In genomic region chr15:85582356-85582910, GRCm38 (mm10) we compare ENCODE assay signal across 9 mouse cellular contexts. TPM values are rescaled to one million over a fixed set of nuclear protein-coding genes. Genes with fewer than 3 reads are reported as not detected.
DNase-seq lines count a peak whose midpoint lies in the region; ATAC-seq and TF ChIP-seq lines count a peak whose summit lies in the region.
"Had no signal": no experiment of that assay in that cellular context is flagged by ENCODE, and none has a peak within 500 bp of the region (broad histone marks: within the 10 kb centered on the region; RNA-seq: fewer than 3 reads in every experiment).

Gene Wnt7b, minus strand, starts transcription at chr15:85582473.

- DNase-seq in heart, postnatal 25 days (ENCODE audit: low spot score), result no peak
- DNase-seq in brain, embryonic 14.5 days (ENCODE audit: low read depth), result peak; percentile 44
- DNase-seq in liver, postnatal 0 days, result no peak
- no peak for DNase-seq in T-cell, adult 2 months (ENCODE audit: low spot score)
- no peak for DNase-seq in ovary, postnatal 36 days (ENCODE audit: low spot score)
- no peak for DNase-seq in cerebellum, adult 8-10 months

- no peak for TF ChIP-seq CTCF in brain, embryonic 14.5 days (IDR thresholded peaks at IDR 0.05; ENCODE audit: borderline replicate concordance, extremely low read depth, insufficient read depth, insufficient read length)
- no peak for TF ChIP-seq CTCF in liver, postnatal 0 days (IDR thresholded peaks at IDR 0.05; ENCODE audit: low read depth)

- no peaks in the 10 kb centered on the region for H3K9me3 ChIP-seq in heart, embryonic 15.5 days (replicated peaks)
- H3K9me3 ChIP-seq in hindbrain, embryonic 15.5 days, result no peaks in the 10 kb centered on the region
- no peaks in the 10 kb centered on the region for H3K9me3 ChIP-seq in liver, postnatal 0 days (ENCODE audit: low read length)

- 0 out of 2 replicates have a peak within 1 kb of the TSS, but pooled peaks have one; percentile 40 for H3K9ac ChIP-seq in heart, embryonic 15.5 days
- H3K9ac ChIP-seq in hindbrain, embryonic 15.5 days, result peak within 1 kb of the TSS; percentile 62
- H3K9ac ChIP-seq in liver, postnatal 0 days (replicated peaks), result no peak within 1 kb of the TSS

- peak within 1 kb of the TSS; percentile 58 for H3K4me3 ChIP-seq in heart, embryonic 15.5 days
- H3K4me3 ChIP-seq in hindbrain, embryonic 15.5 days, result peak within 1 kb of the TSS; percentile 70
- H3K4me3 ChIP-seq in liver, postnatal 0 days (ENCODE audit: low read depth, low read length), result peak within 1 kb of the TSS; percentile 36

- no peak for ATAC-seq in heart, embryonic 15.5 days (replicated peaks; ENCODE audit: insufficient number of reproducible peaks, insufficient read depth, low FRiP score, low read depth)
- 0 out of 2 replicates have a peak, but pooled peaks have one; percentile 6 for ATAC-seq in hindbrain, embryonic 15.5 days (ENCODE audit: low FRiP score, low read depth)
- no peak for ATAC-seq in liver, postnatal 0 days

- no peaks in the 10 kb centered on the region for H3K36me3 ChIP-seq in heart, embryonic 15.5 days
- no peaks in the 10 kb centered on the region for H3K36me3 ChIP-seq in hindbrain, embryonic 15.5 days
- no peaks in the 10 kb centered on the region for H3K36me3 ChIP-seq in liver, postnatal 0 days (replicated peaks; ENCODE audit: insufficient read depth, low read length)

- intact Hi-C loops in heart, postnatal 25 days (cut with DNase I), result loop anchor here (2.0 to 10.0 kb wide), 3 partner anchors 195 to 418 kb away; no protein-coding TSS in a partner anchor

- TF ChIP-seq EP300 in liver, postnatal 0 days (IDR thresholded peaks at IDR 0.05; ENCODE audit: low read depth), result no peak

- peaks cover 95% of the 10 kb centered on the region for H3K27me3 ChIP-seq in heart, embryonic 15.5 days
- peaks cover 46% of the 10 kb centered on the region for H3K27me3 ChIP-seq in hindbrain, embryonic 15.5 days
- H3K27me3 ChIP-seq in liver, postnatal 0 days (ENCODE audit: insufficient read depth, low read length), result peaks cover 71% of the 10 kb centered on the region

- H3K27ac ChIP-seq in heart, embryonic 15.5 days, result no peak within 1 kb of the TSS
- peak within 1 kb of the TSS; percentile 50 for H3K27ac ChIP-seq in hindbrain, embryonic 15.5 days (replicated peaks)
- H3K27ac ChIP-seq in liver, postnatal 0 days (ENCODE audit: low read depth), result no peak within 1 kb of the TSS

- no peak for TF ChIP-seq POLR2A in brain, embryonic 14.5 days (IDR thresholded peaks at IDR 0.05; ENCODE audit: borderline replicate concordance, extremely low read depth, insufficient read depth, insufficient read length, poor library complexity, severe bottlenecking)

- 5% methylated on average over 19 of the region's 19 CpGs for WGBS in heart, embryonic 15.5 days
- WGBS in hindbrain, embryonic 15.5 days, result 2% methylated on average over 19 of the region's 19 CpGs
- WGBS in liver, postnatal 0 days (ENCODE audit: insufficient replicate concordance), result 4% methylated on average over 19 of the region's 19 CpGs

- H3K4me2 ChIP-seq in heart, embryonic 15.5 days, result peak within 1 kb of the TSS; percentile 94
- peak within 1 kb of the TSS; percentile 98 for H3K4me2 ChIP-seq in hindbrain, embryonic 15.5 days
- peak within 1 kb of the TSS; percentile 63 for H3K4me2 ChIP-seq in liver, postnatal 0 days (ENCODE audit: low read depth, low read length)

- H3K4me1 ChIP-seq in heart, embryonic 15.5 days (replicated peaks), result peaks cover 33% of the 10 kb centered on the region
- H3K4me1 ChIP-seq in hindbrain, embryonic 15.5 days (replicated peaks), result peaks cover 45% of the 10 kb centered on the region
- H3K4me1 ChIP-seq in liver, postnatal 0 days (ENCODE audit: insufficient read depth), result no peaks in the 10 kb centered on the region

RNA-seq across cellular contexts. Expression of gene Wnt7b, which starts in this region (rescaled TPM):
- 1.3 and 5.2 TPM in 2 replicates for polyA plus RNA-seq in heart, embryonic 15.5 days (2015; fragmentation: Nextera tagmentation; extraction: Ambion mirVana)
- under 1 TPM; 0.13 to 0.17 TPM for total RNA-seq in heart, postnatal 25 days (2021)
- 56.4 and 72.5 TPM in 2 replicates for polyA plus RNA-seq in brain, embryonic 14.5 days (2012; rRNA removed)
- polyA plus RNA-seq in hindbrain, embryonic 15.5 days (2015; fragmentation: Nextera tagmentation; extraction: Ambion mirVana), result 28.8 and 42.8 TPM in 2 replicates
- 0.05 and 0.09 TPM in 2 replicates for polyA plus RNA-seq in liver, postnatal 0 days (2015; fragmentation: Nextera tagmentation; extraction: Ambion mirVana)
- total RNA-seq: MEL had no signal
